Mouse (Mus musculus): Measurements from ENCODE around the gene App.

DNA sequence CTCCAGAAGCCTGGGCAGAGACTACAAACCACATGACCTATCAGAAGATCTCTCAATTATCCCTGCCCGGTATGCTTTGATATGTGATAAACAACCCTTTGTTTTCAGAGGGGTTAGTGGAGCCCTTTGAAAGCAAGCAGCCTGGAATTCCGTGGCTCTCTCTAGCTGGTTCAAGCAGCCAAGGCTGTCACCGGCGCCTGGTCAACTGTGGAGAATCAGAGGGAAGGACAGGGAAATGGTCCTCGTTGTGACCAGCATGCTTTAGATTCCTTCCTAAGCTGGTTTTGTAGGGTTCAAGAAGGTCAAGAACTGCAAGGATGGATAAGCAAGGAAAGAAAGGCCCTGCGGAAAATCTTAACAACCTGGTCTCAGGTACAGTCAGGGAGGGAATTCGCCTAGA, 21.9 kb downstream of the App start:
- TF ChIP-seq POLR2A (IDR thresholded peaks at IDR 0.05; ENCODE audit: borderline replicate concordance, low read depth, low read length) (no peak), CTCF (IDR thresholded peaks at IDR 0.05; ENCODE audit: low read depth, low read length) (no peak)

Data from bone marrow macrophage, adult 2 months (primary cell).